In the genomic region with DNA sequence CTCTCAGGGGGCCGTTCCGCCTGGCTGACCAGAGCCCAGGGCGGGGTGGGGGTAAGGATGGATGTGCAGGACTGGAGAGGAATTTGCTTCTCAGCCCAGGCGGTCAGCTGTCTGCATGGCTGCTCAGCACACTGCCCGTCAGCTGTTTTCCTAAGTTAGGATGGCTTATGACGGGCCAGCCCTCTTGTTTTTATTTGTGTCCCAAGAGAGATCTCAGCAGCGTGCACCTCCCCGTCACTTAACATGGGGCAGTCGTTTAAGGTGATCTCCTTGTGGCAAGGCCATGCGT, we compare ENCODE assay signal across 8 mouse cellular contexts. TPM values are rescaled to one million over a fixed set of nuclear protein-coding genes. Genes with fewer than 3 reads are reported as not detected.
A peak's percentile ranks its signal among the peaks of the same experiment; 100 is the strongest.
DNase-seq lines count a peak whose midpoint lies in the region; ATAC-seq and TF ChIP-seq lines count a peak whose summit lies in the region.

No protein-coding gene starts in this region.

- peak overlapping the region; percentile 81 for H3K4me2 ChIP-seq in forebrain, postnatal 0 days (ENCODE audit: low read depth)
- H3K4me2 ChIP-seq in intestine, embryonic 16.5 days (ENCODE audit: low read depth, low read length), result peak overlapping the region; percentile 89
- peak overlapping the region; percentile 85 for H3K4me2 ChIP-seq in lung, postnatal 0 days (replicated peaks; ENCODE audit: low read depth, low read length)

- no peak for TF ChIP-seq CTCF in forebrain, postnatal 0 days (IDR thresholded peaks at IDR 0.05; ENCODE audit: low read depth)
- no peak for TF ChIP-seq CTCF in lung, postnatal 0 days (IDR thresholded peaks at IDR 0.05)

- no peak for TF ChIP-seq EP300 in lung, postnatal 0 days (IDR thresholded peaks at IDR 0.05)

- H3K36me3 ChIP-seq in forebrain, postnatal 0 days (ENCODE audit: insufficient read depth), result no peaks in the 10 kb centered on the region
- no peaks in the 10 kb centered on the region for H3K36me3 ChIP-seq in intestine, embryonic 16.5 days (ENCODE audit: control insufficient read depth, insufficient read depth, low read length)
- H3K36me3 ChIP-seq in lung, postnatal 0 days (ENCODE audit: insufficient read depth, low read length), result no peaks in the 10 kb centered on the region

- DNase-seq in heart, adult 11 months, result peak; percentile 98
- no peak for DNase-seq in heart, adult 8-10 months (ENCODE audit: low spot score)
- DNase-seq in forebrain, postnatal 0 days, result no peak
- peak; percentile 51 for DNase-seq in lung, postnatal 0 days (ENCODE audit: low spot score)
- DNase-seq in c-Kit-positive CD71-positive TER-119-positive erythroid progenitor cells, embryonic 14.5 days (ENCODE audit: low spot score), result no peak
- no peak for DNase-seq in right cerebral cortex, postnatal 4 days

- H3K9me3 ChIP-seq in forebrain, postnatal 0 days (ENCODE audit: low read length), result peaks cover 3% of the 10 kb centered on the region; the same call in 1 of the 2 replicates
- H3K9me3 ChIP-seq in intestine, embryonic 16.5 days (ENCODE audit: control insufficient read depth, low read length), result no peaks in the 10 kb centered on the region
- no peaks in the 10 kb centered on the region for H3K9me3 ChIP-seq in lung, postnatal 0 days (ENCODE audit: low read length)

- H3K4me1 ChIP-seq in forebrain, postnatal 0 days (ENCODE audit: insufficient read depth), result peaks cover 28% of the 10 kb centered on the region
- peaks cover 37% of the 10 kb centered on the region for H3K4me1 ChIP-seq in intestine, embryonic 16.5 days (ENCODE audit: control insufficient read depth, insufficient read depth, low read length)
- H3K4me1 ChIP-seq in lung, postnatal 0 days (ENCODE audit: insufficient read depth, low read depth, low read length), result peaks cover 6% of the 10 kb centered on the region; the same call in 1 of the 2 replicates

- no peaks in the 10 kb centered on the region for H3K27me3 ChIP-seq in forebrain, postnatal 0 days (ENCODE audit: insufficient read depth, low read length)
- no peaks in the 10 kb centered on the region for H3K27me3 ChIP-seq in intestine, embryonic 16.5 days (replicated peaks; ENCODE audit: control insufficient read depth, insufficient read depth, low read length)
- H3K27me3 ChIP-seq in lung, postnatal 0 days (replicated peaks; ENCODE audit: insufficient read depth, low read length), result no peaks in the 10 kb centered on the region

- peak overlapping the region; percentile 92 for H3K4me3 ChIP-seq in forebrain, postnatal 0 days (ENCODE audit: low read depth, low read length)
- peak overlapping the region; percentile 89 for H3K4me3 ChIP-seq in intestine, embryonic 16.5 days (ENCODE audit: low read length)
- H3K4me3 ChIP-seq in lung, postnatal 0 days (ENCODE audit: low read depth, low read length), result peak overlapping the region; percentile 95

- WGBS in forebrain, postnatal 0 days, result 34% methylated on average over 10 of the region's 10 CpGs
- 35% methylated on average over 10 of the region's 10 CpGs for WGBS in intestine, embryonic 16.5 days
- 23% methylated on average over 10 of the region's 10 CpGs for WGBS in lung, postnatal 0 days

- H3K27ac ChIP-seq in forebrain, postnatal 0 days (ENCODE audit: low read depth, low read length), result no peak overlapping the region
- H3K27ac ChIP-seq in intestine, embryonic 16.5 days (ENCODE audit: low read length), result peak overlapping the region; percentile 65
- H3K27ac ChIP-seq in lung, postnatal 0 days (ENCODE audit: low read length), result peak overlapping the region; percentile 83

- H3K9ac ChIP-seq in forebrain, postnatal 0 days, result 0 out of 2 replicates have a peak overlapping the region, but pooled peaks have one; percentile 39
- peak overlapping the region; percentile 96 for H3K9ac ChIP-seq in intestine, embryonic 16.5 days (ENCODE audit: low read depth, low read length)
- peak overlapping the region; percentile 92 for H3K9ac ChIP-seq in lung, postnatal 0 days (replicated peaks; ENCODE audit: low read depth)

- ATAC-seq in forebrain, postnatal 0 days, result no peak
- no peak for ATAC-seq in intestine, embryonic 16.5 days
- ATAC-seq in lung, postnatal 0 days, result no peak
- no peak for ATAC-seq in megakaryocyte progenitor cell, adult 5-6 weeks (replicated peaks; ENCODE audit: poor library complexity)

RNA-seq across cellular contexts. Expression of gene Pxn, which starts 2.3 kb away (rescaled TPM):
- 10 to 100 TPM; 31.2 to 43.4 (median 34.1) TPM for total RNA-seq in heart, adult 8-10 months (2022)
- total RNA-seq in forebrain, postnatal 0 days (2014; rRNA removed), result 23.5 and 29.8 TPM in 2 replicates
- polyA plus RNA-seq in forebrain, postnatal 0 days (2015; fragmentation: Nextera tagmentation; extraction: Ambion mirVana), result 14.1 and 14.8 TPM in 2 replicates
- 71.9 and 88.2 TPM in 2 replicates for polyA plus RNA-seq in intestine, embryonic 16.5 days (2015; fragmentation: Nextera tagmentation; extraction: Ambion mirVana)
- polyA plus RNA-seq in lung, postnatal 0 days (2015; fragmentation: Nextera tagmentation; extraction: Ambion mirVana), result 56.4 and 59.3 TPM in 2 replicates
- 40.4 and 52.8 TPM in 2 replicates for total RNA-seq in megakaryocyte progenitor cell, adult 5-6 weeks (2015)
- total RNA-seq in megakaryocyte progenitor cell, adult 5-6 weeks (2017), result 69.6 and 73.0 TPM in 2 replicates

RNA-seq across cellular contexts. Expression of gene Sirt4, which starts 24.3 kb away (rescaled TPM):
- 10 to 100 TPM; 17.9 to 21.4 (median 19.6) TPM for total RNA-seq in heart, adult 8-10 months (2022)
- total RNA-seq in forebrain, postnatal 0 days (2014; rRNA removed), result 34.5 and 36.3 TPM in 2 replicates
- polyA plus RNA-seq in forebrain, postnatal 0 days (2015; fragmentation: Nextera tagmentation; extraction: Ambion mirVana), result 18.3 and 18.8 TPM in 2 replicates
- 20.4 and 23.1 TPM in 2 replicates for polyA plus RNA-seq in intestine, embryonic 16.5 days (2015; fragmentation: Nextera tagmentation; extraction: Ambion mirVana)
- polyA plus RNA-seq in lung, postnatal 0 days (2015; fragmentation: Nextera tagmentation; extraction: Ambion mirVana), result 15.7 and 18.0 TPM in 2 replicates
- total RNA-seq in megakaryocyte progenitor cell, adult 5-6 weeks (2015), result 9.8 and 12.3 TPM in 2 replicates
- total RNA-seq in megakaryocyte progenitor cell, adult 5-6 weeks (2017), result 2.8 and 4.6 TPM in 2 replicates

RNA-seq across cellular contexts. Expression of gene Pla2g1b, which starts 42.7 kb away (rescaled TPM):
- not detected for total RNA-seq in heart, adult 8-10 months (2022)
- not detected in 2 replicates for total RNA-seq in forebrain, postnatal 0 days (2014; rRNA removed)
- not detected in 2 replicates for polyA plus RNA-seq in forebrain, postnatal 0 days (2015; fragmentation: Nextera tagmentation; extraction: Ambion mirVana)
- 1.2 and 1.3 TPM in 2 replicates for polyA plus RNA-seq in intestine, embryonic 16.5 days (2015; fragmentation: Nextera tagmentation; extraction: Ambion mirVana)
- polyA plus RNA-seq in lung, postnatal 0 days (2015; fragmentation: Nextera tagmentation; extraction: Ambion mirVana), result 70.5 and 71.7 TPM in 2 replicates
- not detected in 2 replicates for total RNA-seq in megakaryocyte progenitor cell, adult 5-6 weeks (2015)
- total RNA-seq in megakaryocyte progenitor cell, adult 5-6 weeks (2017), result not detected in 2 replicates

RNA-seq across cellular contexts. Expression of gene Rplp0, which starts 50.5 kb away (rescaled TPM):
- 100 to 1,000 TPM; 591 to 710 (median 629) TPM for total RNA-seq in heart, adult 8-10 months (2022)
- 1,794 and 2,056 TPM in 2 replicates for total RNA-seq in forebrain, postnatal 0 days (2014; rRNA removed)
- 842 and 978 TPM in 2 replicates for polyA plus RNA-seq in forebrain, postnatal 0 days (2015; fragmentation: Nextera tagmentation; extraction: Ambion mirVana)
- 1,506 and 1,615 TPM in 2 replicates for polyA plus RNA-seq in intestine, embryonic 16.5 days (2015; fragmentation: Nextera tagmentation; extraction: Ambion mirVana)
- polyA plus RNA-seq in lung, postnatal 0 days (2015; fragmentation: Nextera tagmentation; extraction: Ambion mirVana), result 937 and 987 TPM in 2 replicates
- total RNA-seq in megakaryocyte progenitor cell, adult 5-6 weeks (2015), result 3,223 and 3,257 TPM in 2 replicates
- 1,603 and 2,013 TPM in 2 replicates for total RNA-seq in megakaryocyte progenitor cell, adult 5-6 weeks (2017)

RNA-seq across cellular contexts. Expression of gene Gcn1l1, which starts 56.3 kb away (rescaled TPM):
- 10 to 100 TPM; 35.7 to 41.6 (median 39.3) TPM for total RNA-seq in heart, adult 8-10 months (2022)
- 51.9 and 74.4 TPM in 2 replicates for total RNA-seq in forebrain, postnatal 0 days (2014; rRNA removed)
- 19.4 and 22.4 TPM in 2 replicates for polyA plus RNA-seq in forebrain, postnatal 0 days (2015; fragmentation: Nextera tagmentation; extraction: Ambion mirVana)
- 25.5 and 26.3 TPM in 2 replicates for polyA plus RNA-seq in intestine, embryonic 16.5 days (2015; fragmentation: Nextera tagmentation; extraction: Ambion mirVana)
- 13.1 and 14.5 TPM in 2 replicates for polyA plus RNA-seq in lung, postnatal 0 days (2015; fragmentation: Nextera tagmentation; extraction: Ambion mirVana)
- total RNA-seq in megakaryocyte progenitor cell, adult 5-6 weeks (2015), result 17.5 and 17.7 TPM in 2 replicates
- total RNA-seq in megakaryocyte progenitor cell, adult 5-6 weeks (2017), result 33.2 and 35.3 TPM in 2 replicates

Comparison
In these comparisons a context has a peak if more than half of its experiments do, and no peak if none do; other contexts are left out.
1. DNase-seq: peak in heart, adult 11 months (single experiment) and lung, postnatal 0 days (single experiment); none in heart, adult 8-10 months (single experiment), forebrain, postnatal 0 days (single experiment), c-Kit-positive CD71-positive TER-119-positive erythroid progenitor cells, embryonic 14.5 days (single experiment) and right cerebral cortex, postnatal 4 days (single experiment).
2. H3K9ac ChIP-seq: peak in every context shown above with its lines; median percentile 96 in intestine, embryonic 16.5 days; 92 in lung, postnatal 0 days; 39 in forebrain, postnatal 0 days.
3. Peak in every context shown above with its lines, with median percentiles within 50 percentile points of each other: H3K4me2 ChIP-seq and H3K4me3 ChIP-seq.